Mouse (Mus musculus): ENCODE measurements around the gene Rbfox3. TPM values are rescaled to one million over a fixed set of nuclear protein-coding genes. Genes with fewer than 3 reads are reported as not detected.

Gene Rbfox3
- total and polyA plus RNA-seq, 3 experiments: 0.16 TPM; not detected in 2

- Histone ChIP-seq H3K4me1 (ENCODE audit: insufficient read depth, low read depth, low read length) (no peaks in the 10 kb centered on the region), H3K4me3 (ENCODE audit: low read depth, low read length) (no peak overlapping the region), H3K9me3 (replicated peaks) (peaks cover 88% of the 10 kb centered on the region), H3K27me3 (ENCODE audit: insufficient read depth, low read length) (no peaks in the 10 kb centered on the region), H3K36me3 (replicated peaks) (no peaks in the 10 kb centered on the region)
- DNase-seq (ENCODE audit: low spot score) (no peak), ATAC-seq (ENCODE audit: extremely low read depth, insufficient number of reproducible peaks, low FRiP score, poor library complexity, severe bottlenecking) (no peak)
- no peak for TF ChIP-seq POLR2AphosphoS5 (IDR thresholded peaks at IDR 0.05; ENCODE audit: insufficient replicate concordance, low read depth, low read length)
- TF ChIP-seq GATA1 (IDR thresholded peaks at IDR 0.05; ENCODE audit: borderline replicate concordance, low read length): no peak
- TF ChIP-seq GATA2 (IDR thresholded peaks at IDR 0.05; ENCODE audit: borderline replicate concordance, low read depth, low read length): no peak
- no peak for TF ChIP-seq CTCF (IDR thresholded peaks at IDR 0.05; ENCODE audit: low read depth, low read length)
- no peak for TF ChIP-seq TAL1 (conservative IDR thresholded peaks at IDR 0.05; ENCODE audit: low read depth, low read length)
Measured at GRCm38 (mm10) chr11:118583573-118583972, 327.8 kb downstream of the Rbfox3 start.

GRCm38 (mm10) chr11:118581019-118581418, 330.4 kb downstream of the Rbfox3 start:
- no peak for TF ChIP-seq POLR2AphosphoS5 (IDR thresholded peaks at IDR 0.05; ENCODE audit: insufficient replicate concordance, low read depth, low read length)
- no peak for TF ChIP-seq CTCF (IDR thresholded peaks at IDR 0.05; ENCODE audit: low read depth, low read length)
- no peak for TF ChIP-seq GATA1 (IDR thresholded peaks at IDR 0.05; ENCODE audit: borderline replicate concordance, low read length)
- no peak for TF ChIP-seq GATA2 (IDR thresholded peaks at IDR 0.05; ENCODE audit: borderline replicate concordance, low read depth, low read length)
- TF ChIP-seq TAL1 (conservative IDR thresholded peaks at IDR 0.05; ENCODE audit: low read depth, low read length): no peak
- DNase-seq (ENCODE audit: low spot score) (no peak), ATAC-seq (ENCODE audit: extremely low read depth, insufficient number of reproducible peaks, low FRiP score, poor library complexity, severe bottlenecking) (no peak)
- Histone ChIP-seq H3K4me1 (ENCODE audit: insufficient read depth, low read depth, low read length) (no peaks in the 10 kb centered on the region), H3K9me3 (replicated peaks) (peaks cover 87% of the 10 kb centered on the region), H3K27me3 (ENCODE audit: insufficient read depth, low read length) (no peaks in the 10 kb centered on the region), H3K36me3 (replicated peaks) (no peaks in the 10 kb centered on the region), H3K4me3 (ENCODE audit: low read depth, low read length) (no peak overlapping the region)

GRCm38 (mm10) chr11:118579622-118580021, 331.8 kb downstream of the Rbfox3 start:
- TF ChIP-seq GATA1 (IDR thresholded peaks at IDR 0.05; ENCODE audit: borderline replicate concordance, low read length) (no peak), GATA2 (IDR thresholded peaks at IDR 0.05; ENCODE audit: borderline replicate concordance, low read depth, low read length) (no peak), POLR2AphosphoS5 (IDR thresholded peaks at IDR 0.05; ENCODE audit: insufficient replicate concordance, low read depth, low read length) (no peak), CTCF (IDR thresholded peaks at IDR 0.05; ENCODE audit: low read depth, low read length) (no peak), TAL1 (conservative IDR thresholded peaks at IDR 0.05; ENCODE audit: low read depth, low read length) (no peak)
- Histone ChIP-seq H3K27me3 (ENCODE audit: insufficient read depth, low read length) (no peaks in the 10 kb centered on the region), H3K4me3 (ENCODE audit: low read depth, low read length) (no peak overlapping the region), H3K4me1 (ENCODE audit: insufficient read depth, low read depth, low read length) (no peaks in the 10 kb centered on the region), H3K9me3 (replicated peaks) (peaks cover 89% of the 10 kb centered on the region), H3K36me3 (replicated peaks) (no peaks in the 10 kb centered on the region)
- no peak for ATAC-seq (ENCODE audit: extremely low read depth, insufficient number of reproducible peaks, low FRiP score, poor library complexity, severe bottlenecking)
- DNase-seq (ENCODE audit: low spot score): no peak

- no peak overlapping the region for H3K4me3 ChIP-seq (ENCODE audit: low read depth, low read length)
- no peaks in the 10 kb centered on the region for H3K4me1 ChIP-seq (ENCODE audit: insufficient read depth, low read depth, low read length)
- H3K27me3 ChIP-seq (ENCODE audit: insufficient read depth, low read length): no peaks in the 10 kb centered on the region
- no peaks in the 10 kb centered on the region for H3K36me3 ChIP-seq (replicated peaks)
- ATAC-seq (ENCODE audit: extremely low read depth, insufficient number of reproducible peaks, low FRiP score, poor library complexity, severe bottlenecking) (no peak), DNase-seq (ENCODE audit: low spot score) (no peak)
- TF ChIP-seq GATA1 (IDR thresholded peaks at IDR 0.05; ENCODE audit: borderline replicate concordance, low read length): no peak
- no peak for TF ChIP-seq POLR2AphosphoS5 (IDR thresholded peaks at IDR 0.05; ENCODE audit: insufficient replicate concordance, low read depth, low read length)
- TF ChIP-seq TAL1 (conservative IDR thresholded peaks at IDR 0.05; ENCODE audit: low read depth, low read length): no peak
- TF ChIP-seq CTCF (IDR thresholded peaks at IDR 0.05; ENCODE audit: low read depth, low read length): no peak
- H3K9me3 ChIP-seq (replicated peaks): peaks cover 88% of the 10 kb centered on the region
Measured at GRCm38 (mm10) chr11:118577271-118577670, 334.1 kb downstream of the Rbfox3 start.

- Histone ChIP-seq H3K9me3 (replicated peaks) (peaks cover 90% of the 10 kb centered on the region), H3K4me1 (ENCODE audit: insufficient read depth, low read depth, low read length) (no peaks in the 10 kb centered on the region), H3K27me3 (ENCODE audit: insufficient read depth, low read length) (no peaks in the 10 kb centered on the region), H3K4me3 (ENCODE audit: low read depth, low read length) (no peak overlapping the region), H3K36me3 (replicated peaks) (no peaks in the 10 kb centered on the region)
- no peak for TF ChIP-seq CTCF (IDR thresholded peaks at IDR 0.05; ENCODE audit: low read depth, low read length)
- TF ChIP-seq GATA2 (IDR thresholded peaks at IDR 0.05; ENCODE audit: borderline replicate concordance, low read depth, low read length): no peak
- no peak for TF ChIP-seq TAL1 (conservative IDR thresholded peaks at IDR 0.05; ENCODE audit: low read depth, low read length)
- no peak for TF ChIP-seq POLR2AphosphoS5 (IDR thresholded peaks at IDR 0.05; ENCODE audit: insufficient replicate concordance, low read depth, low read length)
- no peak for TF ChIP-seq GATA1 (IDR thresholded peaks at IDR 0.05; ENCODE audit: borderline replicate concordance, low read length)
- no peak for DNase-seq (ENCODE audit: low spot score)
- ATAC-seq (ENCODE audit: extremely low read depth, insufficient number of reproducible peaks, low FRiP score, poor library complexity, severe bottlenecking): no peak
Measured at GRCm38 (mm10) chr11:118576611-118577010, 334.8 kb downstream of the Rbfox3 start.

GRCm38 (mm10) chr11:118574418-118574817, 337.0 kb downstream of the Rbfox3 start:
- H3K9me3 ChIP-seq (replicated peaks): peaks cover 95% of the 10 kb centered on the region
- H3K4me3 ChIP-seq (ENCODE audit: low read depth, low read length): no peak overlapping the region
- H3K27me3 ChIP-seq (ENCODE audit: insufficient read depth, low read length): no peaks in the 10 kb centered on the region
- TF ChIP-seq POLR2AphosphoS5 (IDR thresholded peaks at IDR 0.05; ENCODE audit: insufficient replicate concordance, low read depth, low read length) (no peak), CTCF (IDR thresholded peaks at IDR 0.05; ENCODE audit: low read depth, low read length) (no peak), TAL1 (conservative IDR thresholded peaks at IDR 0.05; ENCODE audit: low read depth, low read length) (no peak), GATA2 (IDR thresholded peaks at IDR 0.05; ENCODE audit: borderline replicate concordance, low read depth, low read length) (no peak), GATA1 (IDR thresholded peaks at IDR 0.05; ENCODE audit: borderline replicate concordance, low read length) (no peak)
- no peaks in the 10 kb centered on the region for H3K4me1 ChIP-seq (ENCODE audit: insufficient read depth, low read depth, low read length)
- ATAC-seq (ENCODE audit: extremely low read depth, insufficient number of reproducible peaks, low FRiP score, poor library complexity, severe bottlenecking): no peak
- no peaks in the 10 kb centered on the region for H3K36me3 ChIP-seq (replicated peaks)
- DNase-seq (ENCODE audit: low spot score): no peak

Measured in G1E (cell line).